Mouse (Mus musculus): ENCODE data around the gene Rdh19. TPM values are rescaled to one million over a fixed set of nuclear protein-coding genes. Genes with fewer than 3 reads are reported as not detected.

Gene Rdh19
- total and polyA plus RNA-seq, 3 experiments, result not detected

GRCm38 (mm10) chr10:127864931-127865330, 15.2 kb downstream of the Rdh19 start:
- DNase-seq (ENCODE audit: extremely low read depth), result no peak
- Histone ChIP-seq H3K36me3 (replicated peaks in 1 of 2; ENCODE audit: control insufficient read depth in 1 of 2, insufficient read depth in 1 of 2, low read length in 1 of 2) (no peaks in the 10 kb centered on the region), H3K79me2 (replicated peaks; ENCODE audit: control insufficient read depth, extremely low read depth, insufficient read depth, poor library complexity, severe bottlenecking) (no peaks in the 10 kb centered on the region), H3K4me3 (replicated peaks in 1 of 3; ENCODE audit: low read depth in 2 of 3, low read length in 2 of 3, poor library complexity in 1 of 3) (no peak overlapping the region), H3K9me3 (replicated peaks; ENCODE audit: low read length) (no peaks in the 10 kb centered on the region), H3K27ac (ENCODE audit: insufficient read depth, low read depth) (no peak overlapping the region), H3K27me3 (replicated peaks) (peaks cover 57% of the 10 kb centered on the region), H3K4me2 (ENCODE audit: insufficient read depth, low read depth, poor library complexity, severe bottlenecking) (no peak overlapping the region), H3K4me1 (ENCODE audit: control insufficient read depth in 1 of 2, insufficient read depth in 2 of 2) (no peaks in the 10 kb centered on the region), H3K9ac (ENCODE audit: insufficient read depth, low read depth) (no peak overlapping the region)
- dilution Hi-C loops (cut with MboI; ENCODE audit: extremely low pct_ligation_motif_present, extremely low pct_unique_long_range_greater_than_20kb, low sequenced_read_pairs), result no loop called here
- TF ChIP-seq BHLHE40 (IDR thresholded peaks at IDR 0.05; ENCODE audit: low read depth, low read length) (no peak), ELF1 (IDR thresholded peaks at IDR 0.05; ENCODE audit: low read depth, low read length) (no peak), MYC (IDR thresholded peaks at IDR 0.05; ENCODE audit: low read depth, low read length) (no peak), JUND (conservative IDR thresholded peaks at IDR 0.05; ENCODE audit: low read depth, low read length) (no peak), ZC3H11A (IDR thresholded peaks at IDR 0.05; ENCODE audit: low read depth, low read length) (no peak), MEF2A (IDR thresholded peaks at IDR 0.05; ENCODE audit: borderline replicate concordance, low read depth, low read length) (no peak), SIN3A (IDR thresholded peaks at IDR 0.05; ENCODE audit: low read length) (no peak), E2F4 (IDR thresholded peaks at IDR 0.05; ENCODE audit: insufficient replicate concordance, low read depth, low read length) (no peak), EP300 (IDR thresholded peaks at IDR 0.05; ENCODE audit: low read length) (no peak), NRF1 (IDR thresholded peaks at IDR 0.05; ENCODE audit: low read depth, low read length) (no peak)
- in situ Hi-C loops (cut with MboI; ENCODE audit: low pct_ligation_motif_present, low pct_unique_long_range_greater_than_20kb, low sequenced_read_pairs), result no loop called here

GRCm38 (mm10) chr10:127866232-127866631, 16.5 kb downstream of the Rdh19 start, which contains the start of gene Rdh16f2:
Rdh16f2 (plus strand) TSS chr10:127866474.
- Histone ChIP-seq H3K27ac (ENCODE audit: insufficient read depth, low read depth) (no peak within 1 kb of the TSS), H3K9me3 (replicated peaks; ENCODE audit: low read length) (peaks cover 4% of the 10 kb centered on the region), H3K4me2 (ENCODE audit: insufficient read depth, low read depth, poor library complexity, severe bottlenecking) (no peak within 1 kb of the TSS), H3K4me3 (replicated peaks in 1 of 3; ENCODE audit: low read depth in 2 of 3, low read length in 2 of 3, poor library complexity in 1 of 3) (no peak within 1 kb of the TSS), H3K9ac (ENCODE audit: insufficient read depth, low read depth) (no peak within 1 kb of the TSS), H3K4me1 (ENCODE audit: control insufficient read depth in 1 of 2, insufficient read depth in 2 of 2) (no peaks in the 10 kb centered on the region), H3K27me3 (replicated peaks) (peaks cover 52% of the 10 kb centered on the region), H3K36me3 (replicated peaks in 1 of 2; ENCODE audit: control insufficient read depth in 1 of 2, insufficient read depth in 1 of 2, low read length in 1 of 2) (no peaks in the 10 kb centered on the region), H3K79me2 (replicated peaks; ENCODE audit: control insufficient read depth, extremely low read depth, insufficient read depth, poor library complexity, severe bottlenecking) (no peaks in the 10 kb centered on the region)
- in situ Hi-C loops (cut with MboI; ENCODE audit: low pct_ligation_motif_present, low pct_unique_long_range_greater_than_20kb, low sequenced_read_pairs), result no loop called here
- dilution Hi-C loops (cut with MboI; ENCODE audit: extremely low pct_ligation_motif_present, extremely low pct_unique_long_range_greater_than_20kb, low sequenced_read_pairs), result no loop called here
- DNase-seq (ENCODE audit: extremely low read depth), result no peak
- TF ChIP-seq KAT2A (IDR thresholded peaks at IDR 0.05; ENCODE audit: insufficient replicate concordance, low read length) (no peak), SIN3A (IDR thresholded peaks at IDR 0.05; ENCODE audit: low read length) (no peak), MAFK (IDR thresholded peaks at IDR 0.05; ENCODE audit: insufficient replicate concordance, low read length) (no peak), GABPA (IDR thresholded peaks at IDR 0.05; ENCODE audit: insufficient replicate concordance, low read depth, low read length) (no peak), PAX5 (IDR thresholded peaks at IDR 0.05; ENCODE audit: low read length) (no peak), MAX (IDR thresholded peaks at IDR 0.05; ENCODE audit: low read length) (no peak), EP300 (IDR thresholded peaks at IDR 0.05; ENCODE audit: low read length) (no peak), ZKSCAN1 (IDR thresholded peaks at IDR 0.05; ENCODE audit: borderline replicate concordance, low read depth, low read length) (no peak), MEF2A (IDR thresholded peaks at IDR 0.05; ENCODE audit: borderline replicate concordance, low read depth, low read length) (no peak)

Measured in CH12.LX (cell line).